ENCODE assay signal across 1 mouse cellular context in the genomic region with DNA sequence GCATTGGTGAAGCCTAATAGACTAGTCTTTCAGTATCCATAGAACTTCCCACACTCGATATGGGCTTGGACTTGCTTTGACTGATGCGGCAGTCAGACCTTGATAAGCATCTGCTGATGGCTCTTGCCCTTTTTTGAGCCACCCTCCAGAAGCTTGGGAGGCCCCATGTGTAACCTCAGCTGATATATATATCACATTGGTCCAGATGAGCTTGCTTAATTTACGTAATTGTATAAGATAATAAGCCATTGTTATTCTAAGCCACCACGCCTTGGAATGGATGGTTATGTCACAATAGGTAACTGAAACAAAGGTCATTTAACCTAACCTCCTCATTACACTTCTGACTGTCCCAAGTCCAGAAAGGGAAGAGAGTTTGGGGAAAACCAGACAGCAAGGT.
TF ChIP-seq lines count a peak whose summit lies in the region.

No protein-coding gene starts in this region.

TF ChIP-seq in MEL, 35 proteins besides CTCF, POLR2A, EP300 and RAD21 (continued from another document):
- no peak for TF ChIP-seq USF2 (IDR thresholded peaks at IDR 0.05; ENCODE audit: borderline replicate concordance in 1 of 2, insufficient read depth in 1 of 2, low read depth in 1 of 2, low read length in 2 of 2)
- TF ChIP-seq ETS1 (IDR thresholded peaks at IDR 0.05; ENCODE audit: low read depth, low read length), result peak; percentile 85
- no peak for TF ChIP-seq ELF1 (IDR thresholded peaks at IDR 0.05; ENCODE audit: low read depth, low read length)
- no peak for TF ChIP-seq SIN3A (IDR thresholded peaks at IDR 0.05; ENCODE audit: low read length)
- no peak for TF ChIP-seq CHD2 (IDR thresholded peaks at IDR 0.05; ENCODE audit: low read length)
- peak; percentile 50; the same call in 1 of the 2 replicates for TF ChIP-seq TCF12 (IDR thresholded peaks at IDR 0.05; ENCODE audit: low read depth, low read length)
- TF ChIP-seq TAL1 (IDR thresholded peaks at IDR 0.05; ENCODE audit: low read length), result peak; percentile 45
- no peak for TF ChIP-seq MXI1 (IDR thresholded peaks at IDR 0.05; ENCODE audit: low read depth, low read length)
